Mouse (Mus musculus) heart, postnatal 0 days (tissue): ENCODE data around the gene Lrrn2. TPM values are rescaled to one million over a fixed set of nuclear protein-coding genes. Genes with fewer than 3 reads are reported as not detected.

Experiments used
- ATAC-seq: fragments of 200-750 bp; cut with Nextera tagmentation; 2 replicates; pipeline ENCODE4 v1.8.0; 2017; ENCODE audit warnings: low read depth, moderate number of reproducible peaks, moderate library complexity; ENCODE audit not compliant: insufficient read depth
- DNase-seq: peaks from one replicate; pipeline ENCODE4 v3.0.0-alpha.2; 2016; ENCODE audit warnings: low spot score
- H3K27ac ChIP-seq: fragments of 300-500 bp; sonication (generic); 2 replicates; pipeline ENCODE4 v1.5.1; 2014; ENCODE audit warnings: low read depth, mild to moderate bottlenecking
- H3K27me3 ChIP-seq: fragments of 300-500 bp; sonication (generic); 2 replicates; pipeline ENCODE4 v1.6.1; 2014; ENCODE audit warnings: low read length, mixed read lengths; ENCODE audit not compliant: control insufficient read depth, insufficient read depth
- H3K36me3 ChIP-seq: fragments of 300-500 bp; sonication (generic); replicated peaks from 2 replicates; pipeline ENCODE4 v1.6.1; 2014; ENCODE audit warnings: low read length, mixed read lengths; ENCODE audit not compliant: control insufficient read depth, insufficient read depth
- H3K4me1 ChIP-seq: fragments of 300-500 bp; sonication (generic); 2 replicates; pipeline ENCODE4 v1.6.1; 2014; ENCODE audit warnings: antibody characterized with exemption; ENCODE audit not compliant: control insufficient read depth, insufficient read depth
- H3K4me2 ChIP-seq: fragments of 300-500 bp; sonication (generic); 2 replicates; pipeline ENCODE4 v1.6.1; 2014; ENCODE audit warnings: low read depth, mild to moderate bottlenecking, low read length, moderate library complexity
- H3K4me3 ChIP-seq: fragments of 300-500 bp; sonication (generic); 2 replicates; pipeline ENCODE4 v1.5.1; 2014; ENCODE audit warnings: low read depth, low read length
- H3K9ac ChIP-seq: fragments of 300-500 bp; sonication (generic); replicated peaks from 2 replicates; pipeline ENCODE4 v1.6.1; 2014; ENCODE audit warnings: low read depth, low read length, mixed read lengths
- H3K9me3 ChIP-seq: fragments of 300-500 bp; sonication (generic); replicated peaks from 2 replicates; pipeline ENCODE4 v1.6.1; 2016; ENCODE audit warnings: low read length; ENCODE audit not compliant: control insufficient read depth
- CTCF ChIP-seq: IDR thresholded peaks from 2 replicates; pipeline ENCODE4 v1.5.1; 2016; ENCODE audit warnings: antibody characterized with exemption, control low read depth, low read depth
- EP300 ChIP-seq: IDR thresholded peaks from 2 replicates; pipeline ENCODE4 v1.6.1; 2016; ENCODE audit warnings: antibody characterized with exemption, low read depth
- WGBS: fragments of 180-500 bp; shearing (Covaris S2); extraction: QIAGEN DNeasy Blood & Tissue Kit; methylation state at CpG from one replicate; pipeline ENCODE4 v1.1.7; 2014; 5-methylcytosine and 5-hydroxymethylcytosine counted together
- polyA plus RNA-seq: library from polyadenylated mRNA; unstranded; fragments of >200 nt; fragmentation: Nextera tagmentation; extraction: Ambion mirVana; gene quantifications from 2 replicates; pipeline ENCODE4 v1.2.1, GENCODE M21; 2015
- total RNA-seq: library from RNA; depleted of rRNA; stranded (reverse); fragments of >200 nt; gene quantifications from 2 replicates; pipeline ENCODE4 v1.2.3, GENCODE M21; 2014; ENCODE audit warnings: low replicate concordance

Gene Lrrn2
- total and polyA plus RNA-seq, 2 experiments from 2014 or later: 5.0 to 7.0 TPM

GRCm38 (mm10) chr1:132910414-132911041 lies 30.5 kb downstream of the Lrrn2 start:
- no peaks in the 10 kb centered on the region for H3K27me3 ChIP-seq
- H3K9ac ChIP-seq: no peak overlapping the region
- H3K4me1 ChIP-seq: no peaks in the 10 kb centered on the region
- H3K9me3 ChIP-seq: no peaks in the 10 kb centered on the region
- TF ChIP-seq CTCF (no peak), EP300 (no peak)
- no peak overlapping the region for H3K27ac ChIP-seq
- DNase-seq (no peak), ATAC-seq (no peak)
- WGBS: 77% methylated on average over 11 of the region's 11 CpGs
- H3K4me2 ChIP-seq: no peak overlapping the region
- no peaks in the 10 kb centered on the region for H3K36me3 ChIP-seq
- H3K4me3 ChIP-seq: no peak overlapping the region

- TF ChIP-seq EP300 (no peak), CTCF (no peak)
- no peak for ATAC-seq
- Histone ChIP-seq H3K4me3 (no peak overlapping the region), H3K4me1 (no peaks in the 10 kb centered on the region), H3K9me3 (no peaks in the 10 kb centered on the region), H3K9ac (no peak overlapping the region), H3K27ac (no peak overlapping the region), H3K27me3 (0 out of 2 replicates have a peak, but pooled peaks cover 4% of the 10 kb centered on the region), H3K4me2 (no peak overlapping the region), H3K36me3 (no peaks in the 10 kb centered on the region)
- WGBS: 57% methylated on average over 6 of the region's 6 CpGs
- DNase-seq: no peak
These were observed 35.9 kb downstream of the Lrrn2 start for GRCm38 (mm10) chr1:132915849-132916493.

- DNase-seq (no peak), ATAC-seq (no peak)
- H3K27ac ChIP-seq: no peak overlapping the region
- no peak overlapping the region for H3K4me2 ChIP-seq
- WGBS: 24% methylated on average over 8 of the region's 8 CpGs
- TF ChIP-seq EP300: no peak
- TF ChIP-seq CTCF: no peak
- H3K36me3 ChIP-seq: no peaks in the 10 kb centered on the region
- H3K4me3 ChIP-seq: no peak overlapping the region
- H3K27me3 ChIP-seq: 0 out of 2 replicates have a peak, but pooled peaks cover 4% of the 10 kb centered on the region
- no peak overlapping the region for H3K9ac ChIP-seq
- no peaks in the 10 kb centered on the region for H3K9me3 ChIP-seq
- no peaks in the 10 kb centered on the region for H3K4me1 ChIP-seq
These were observed 37.5 kb downstream of the Lrrn2 start for GRCm38 (mm10) chr1:132917554-132917953.

- H3K9ac ChIP-seq: no peak overlapping the region
- 38% methylated on average over 10 of the region's 10 CpGs for WGBS
- H3K36me3 ChIP-seq: no peaks in the 10 kb centered on the region
- H3K4me2 ChIP-seq: no peak overlapping the region
- DNase-seq (no peak), ATAC-seq (no peak)
- H3K4me1 ChIP-seq: no peaks in the 10 kb centered on the region
- 0 out of 2 replicates have a peak, but pooled peaks cover 4% of the 10 kb centered on the region for H3K27me3 ChIP-seq
- TF ChIP-seq EP300 (no peak), CTCF (no peak)
- no peak overlapping the region for H3K27ac ChIP-seq
- no peak overlapping the region for H3K4me3 ChIP-seq
- H3K9me3 ChIP-seq: no peaks in the 10 kb centered on the region
These were observed 38.1 kb downstream of the Lrrn2 start for GRCm38 (mm10) chr1:132918117-132918680.

GRCm38 (mm10) chr1:132919258-132919657 lies 39.2 kb downstream of the Lrrn2 start:
- TF ChIP-seq CTCF (no peak), EP300 (no peak)
- DNase-seq (no peak), ATAC-seq (no peak)
- WGBS: 84% methylated on average over 8 of the region's 8 CpGs
- Histone ChIP-seq H3K9ac (no peak overlapping the region), H3K4me3 (no peak overlapping the region), H3K27ac (no peak overlapping the region), H3K4me2 (no peak overlapping the region), H3K27me3 (0 out of 2 replicates have a peak, but pooled peaks cover 4% of the 10 kb centered on the region), H3K9me3 (no peaks in the 10 kb centered on the region), H3K36me3 (no peaks in the 10 kb centered on the region), H3K4me1 (no peaks in the 10 kb centered on the region)
